Mouse (Mus musculus): ENCODE results near the gene Urad.

Urad gene

DNA sequence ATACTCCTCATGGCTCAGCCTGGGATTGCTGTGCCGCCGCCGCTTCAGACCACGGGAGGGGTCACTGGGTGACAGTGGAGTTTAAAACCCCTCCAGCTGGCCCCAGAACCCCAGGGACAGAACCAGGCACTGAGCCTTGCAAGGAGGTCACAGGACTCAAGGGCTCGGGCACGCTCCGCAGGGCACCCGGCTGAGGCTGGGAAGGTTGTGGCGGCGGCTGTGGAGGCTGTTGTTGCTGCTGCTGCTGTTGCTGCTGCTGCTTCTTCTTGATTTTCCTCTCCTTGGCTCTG is 20.5 kb downstream of the Urad start:
- ATAC-seq (ENCODE audit: insufficient number of reproducible peaks, low FRiP score, low TSS enrichment), result no peak

- ATAC-seq (ENCODE audit: insufficient number of reproducible peaks, low FRiP score, low TSS enrichment), result no peak
Measured at GRCm38 (mm10) chr5:147300917-147301780, 21.1 kb downstream of the Urad start.

GRCm38 (mm10) chr5:147300001-147300363 is 22.3 kb downstream of the Urad start:
- ATAC-seq (ENCODE audit: insufficient number of reproducible peaks, low FRiP score, low TSS enrichment), result no peak

GRCm38 (mm10) chr5:147299255-147300000 is 22.8 kb downstream of the Urad start:
- no peak for ATAC-seq (ENCODE audit: insufficient number of reproducible peaks, low FRiP score, low TSS enrichment)

DNA sequence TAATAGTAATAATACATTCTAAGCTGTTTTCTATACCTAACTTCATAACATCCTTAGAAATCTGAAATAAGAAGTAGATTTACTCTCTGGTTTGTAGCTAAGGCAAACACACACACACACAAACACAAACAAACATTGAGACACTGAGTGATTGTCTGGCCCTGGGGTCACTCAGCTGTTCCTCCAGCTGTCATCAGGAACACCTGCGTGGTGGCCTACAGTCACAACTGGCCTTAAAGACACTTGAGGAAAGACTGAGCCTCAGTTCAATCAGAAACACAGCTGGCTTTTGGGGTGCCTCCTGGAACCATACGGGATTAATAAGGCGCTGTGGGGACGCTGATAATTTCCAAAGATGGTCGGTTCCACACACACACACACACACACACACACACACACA is 25.0 kb downstream of the Urad start:
- no peak for ATAC-seq (ENCODE audit: insufficient number of reproducible peaks, low FRiP score, low TSS enrichment)

GRCm38 (mm10) chr5:147294121-147294520 is 28.1 kb downstream of the Urad start:
- ATAC-seq (ENCODE audit: insufficient number of reproducible peaks, low FRiP score, low TSS enrichment), result no peak; the same call in 1 of the 2 replicates

DNA sequence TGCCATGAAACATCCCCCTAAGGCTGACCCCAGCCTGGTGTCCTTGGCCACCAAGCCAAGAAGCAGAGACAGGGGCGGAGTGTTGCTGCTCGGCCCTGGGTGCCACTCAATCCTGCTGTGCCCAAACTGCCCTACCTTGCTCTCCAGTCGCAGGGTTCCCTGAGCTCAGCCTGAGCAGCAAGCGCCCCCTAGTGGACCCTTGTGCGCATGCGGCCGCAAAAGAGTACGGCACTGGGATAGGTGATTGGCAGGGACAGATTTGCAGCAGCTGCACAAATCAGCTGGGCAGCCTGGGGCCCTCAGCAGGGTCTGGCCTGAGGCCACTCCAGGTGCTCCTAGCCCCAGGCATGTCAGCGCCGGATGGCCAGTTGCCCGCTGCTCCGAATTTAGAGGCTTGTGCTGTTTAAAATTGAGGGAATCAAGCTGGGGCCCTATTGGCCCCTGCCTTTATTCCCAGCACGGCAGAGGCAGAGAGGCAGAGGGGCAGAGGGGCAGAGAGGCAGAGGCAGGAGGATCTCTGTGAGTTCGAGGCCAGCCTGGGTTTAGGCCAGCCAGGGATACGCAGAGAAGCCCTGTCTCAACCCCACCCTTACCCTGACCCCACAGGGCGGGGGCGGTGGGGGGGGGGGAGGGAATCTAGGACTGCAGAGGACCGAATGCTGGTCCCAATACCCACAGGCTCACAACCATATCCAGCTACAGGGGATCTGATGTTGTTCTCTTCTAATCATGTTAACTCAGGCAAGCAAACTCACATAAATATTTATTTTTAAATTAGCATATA is 28.9 kb downstream of the Urad start:
- peak; percentile 56; the same call in 1 of the 2 replicates for ATAC-seq (ENCODE audit: insufficient number of reproducible peaks, low FRiP score, low TSS enrichment)

GRCm38 (mm10) chr5:147292506-147293120 is 29.6 kb downstream of the Urad start:
- ATAC-seq (ENCODE audit: insufficient number of reproducible peaks, low FRiP score, low TSS enrichment), result no peak

DNA sequence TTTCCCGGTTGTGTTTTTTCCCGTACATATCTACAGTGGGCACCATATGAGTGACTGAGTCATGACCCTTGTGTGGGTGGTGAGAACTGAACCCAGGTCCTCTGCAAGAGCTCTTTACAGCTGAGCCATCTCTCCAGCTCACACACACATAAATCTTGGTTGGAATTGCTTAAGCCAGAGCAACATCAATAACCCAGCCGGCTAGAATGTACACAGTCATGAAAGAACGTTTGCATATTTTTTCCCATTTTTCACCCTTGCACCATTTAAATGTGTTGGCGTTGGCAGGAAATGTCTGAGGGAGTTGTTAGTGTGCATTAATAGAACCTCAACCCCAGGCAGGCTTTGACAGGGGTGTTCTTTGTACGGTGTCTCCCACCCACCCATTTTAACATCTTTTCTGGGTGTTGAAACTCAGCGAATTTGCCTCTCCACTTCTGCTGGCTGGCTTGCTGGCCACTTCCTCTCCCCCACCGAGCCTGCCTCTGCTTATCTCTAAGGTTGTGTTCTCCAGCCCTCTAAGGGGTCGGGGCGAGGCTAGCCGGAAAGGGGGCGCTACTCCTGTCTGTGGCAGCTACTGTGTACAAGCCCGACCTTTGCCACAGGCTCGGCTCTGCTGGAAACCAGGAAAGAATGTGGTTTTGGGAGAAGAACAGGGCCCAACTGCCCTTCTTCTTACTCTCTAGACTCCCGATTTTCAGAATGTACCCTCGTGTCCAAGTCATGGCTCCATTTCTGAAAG is 30.3 kb downstream of the Urad start:
- no peak for ATAC-seq (ENCODE audit: insufficient number of reproducible peaks, low FRiP score, low TSS enrichment)

- ATAC-seq (ENCODE audit: insufficient number of reproducible peaks, low FRiP score, low TSS enrichment), result no peak
Measured at GRCm38 (mm10) chr5:147284365-147284764, 37.9 kb downstream of the Urad start.

DNA sequence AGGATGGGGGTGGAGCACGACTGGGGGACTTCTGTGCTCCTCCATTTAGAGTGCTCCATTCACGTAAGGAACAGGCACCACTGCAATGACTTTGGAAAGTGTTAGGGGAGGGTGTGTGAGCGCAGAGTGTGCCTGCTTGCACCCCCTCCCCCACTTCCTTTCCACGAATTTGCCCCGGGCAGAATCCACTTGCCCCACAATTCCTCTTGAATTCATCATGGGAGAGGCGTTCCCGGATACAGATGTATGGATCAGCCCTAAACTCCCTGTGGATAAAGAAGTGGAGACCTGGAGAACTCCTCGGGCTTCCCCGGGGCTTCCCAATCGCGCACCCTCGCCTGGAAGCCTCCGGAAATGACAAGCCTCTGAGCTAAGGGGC is 44.7 kb downstream of the Urad start:
- no peak for ATAC-seq (ENCODE audit: insufficient number of reproducible peaks, low FRiP score, low TSS enrichment)

GRCm38 (mm10) chr5:147276701-147277546 is 45.3 kb downstream of the Urad start:
- ATAC-seq (ENCODE audit: insufficient number of reproducible peaks, low FRiP score, low TSS enrichment), result no peak

DNA sequence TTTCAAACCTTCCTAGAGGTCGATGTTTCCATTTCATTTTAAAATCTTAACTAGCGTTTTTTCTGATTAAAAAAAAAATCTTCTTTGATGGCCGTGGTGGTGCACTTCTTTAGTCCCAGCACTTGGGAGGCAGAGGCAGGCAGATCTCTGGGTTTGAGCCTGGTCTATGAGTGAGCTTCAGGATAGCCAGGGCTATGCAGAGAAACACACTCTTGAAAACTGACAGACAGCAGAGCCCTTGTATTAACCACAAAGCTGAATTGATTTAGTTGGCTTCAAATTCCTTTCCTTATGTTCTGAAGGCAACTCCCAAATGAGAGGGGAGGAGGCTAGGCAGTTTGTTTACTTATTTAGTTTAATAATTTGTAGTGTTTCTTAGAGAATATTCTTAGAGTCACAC is 46.5 kb downstream of the Urad start:
- ATAC-seq (ENCODE audit: insufficient number of reproducible peaks, low FRiP score, low TSS enrichment), result no peak

DNA sequence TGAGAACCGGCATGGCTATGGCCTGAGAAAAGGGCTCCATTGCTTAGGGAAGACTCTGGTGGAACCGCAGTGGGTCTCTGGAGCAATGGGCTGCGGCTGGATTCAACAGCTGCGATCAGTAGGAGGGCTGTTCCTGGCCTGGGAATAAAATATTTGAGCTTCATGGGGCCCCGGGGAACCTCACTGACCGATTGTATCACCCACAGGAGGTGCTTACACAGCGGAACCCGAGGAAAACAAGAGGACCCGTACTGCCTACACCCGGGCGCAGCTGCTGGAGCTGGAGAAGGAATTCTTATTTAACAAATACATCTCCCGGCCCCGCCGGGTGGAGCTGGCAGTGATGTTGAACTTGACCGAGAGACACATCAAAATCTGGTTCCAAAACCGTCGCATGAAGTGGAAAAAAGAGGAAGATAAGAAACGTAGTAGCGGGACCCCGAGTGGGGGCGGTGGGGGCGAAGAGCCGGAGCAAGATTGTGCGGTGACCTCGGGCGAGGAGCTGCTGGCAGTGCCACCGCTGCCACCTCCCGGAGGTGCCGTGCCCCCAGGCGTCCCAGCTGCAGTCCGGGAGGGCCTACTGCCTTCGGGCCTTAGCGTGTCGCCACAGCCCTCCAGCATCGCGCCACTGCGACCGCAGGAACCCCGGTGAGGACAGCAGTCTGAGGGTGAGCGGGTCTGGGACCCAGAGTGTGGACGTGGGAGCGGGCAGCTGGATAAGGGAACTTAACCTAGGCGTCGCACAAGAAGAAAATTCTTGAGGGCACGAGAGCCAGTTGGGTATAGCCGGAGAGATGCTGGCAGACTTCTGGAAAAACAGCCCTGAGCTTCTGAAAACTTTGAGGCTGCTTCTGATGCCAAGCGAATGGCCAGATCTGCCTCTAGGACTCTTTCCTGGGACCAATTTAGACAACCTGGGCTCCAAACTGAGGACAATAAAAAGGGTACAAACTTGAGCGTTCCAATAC is 47.8 kb downstream of the Urad start:
- no peak for ATAC-seq (ENCODE audit: insufficient number of reproducible peaks, low FRiP score, low TSS enrichment)

- ATAC-seq (ENCODE audit: insufficient number of reproducible peaks, low FRiP score, low TSS enrichment), result no peak
Measured at GRCm38 (mm10) chr5:147272808-147273345, 49.4 kb downstream of the Urad start.

DNA sequence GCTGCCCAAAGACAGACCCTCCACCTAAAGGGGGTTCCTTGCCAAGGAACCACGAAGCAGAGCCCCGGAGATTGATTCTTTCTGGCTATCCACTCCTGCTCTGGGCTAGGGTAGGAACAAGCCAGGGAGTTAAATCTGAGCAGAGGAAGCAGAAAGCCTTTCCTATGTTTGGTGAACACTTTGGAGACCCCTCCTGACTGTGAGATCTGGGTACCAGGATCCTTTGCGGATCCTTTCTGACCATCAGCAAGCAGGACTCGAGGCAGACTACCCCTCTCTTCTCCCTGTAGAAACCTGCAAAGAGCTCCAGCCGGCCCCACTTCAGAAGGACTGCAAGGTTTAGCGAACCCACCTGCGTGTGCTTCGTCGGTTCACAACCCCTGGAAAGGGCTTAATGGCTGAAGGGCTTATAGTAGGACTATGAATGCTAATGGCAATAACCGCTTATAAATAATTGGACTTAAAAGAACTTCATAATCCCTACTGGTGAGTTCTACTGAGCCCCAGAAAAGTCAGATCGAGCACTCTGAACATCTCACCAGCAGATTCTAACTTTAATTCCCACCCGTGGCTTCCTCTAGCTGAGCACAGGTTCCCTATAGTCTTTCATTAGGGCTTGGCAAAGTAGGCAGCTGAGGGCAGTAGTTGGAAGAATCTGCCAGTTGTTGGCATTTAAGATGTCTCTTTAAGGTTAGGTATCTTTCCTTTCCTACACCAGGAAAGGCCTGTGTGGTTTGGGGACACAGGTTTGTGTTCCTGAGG is 50.0 kb downstream of the Urad start:
- no peak for ATAC-seq (ENCODE audit: insufficient number of reproducible peaks, low FRiP score, low TSS enrichment)
